Mouse (Mus musculus): Measurements from ENCODE around the gene Prss23. TPM values are rescaled to one million over a fixed set of nuclear protein-coding genes. Genes with fewer than 3 reads are reported as not detected.

Prss23 gene
- total RNA-seq, 2 experiments from 2014 or later: 19.0 to 19.3 TPM

GRCm38 (mm10) chr7:89516551-89517459 is 10.2 kb downstream of the Prss23 start:
- peak in 1 of 2 experiments; percentile 24 for DNase-seq (ENCODE audit: low spot score in 2 of 2)
- intact Hi-C loops (cut with DNase I): loop anchor here (5.0 kb wide), 1 partner anchor 115 kb away; the partner anchor contains the start of gene Me3

GRCm38 (mm10) chr7:89511921-89512514 is 15.0 kb downstream of the Prss23 start:
- DNase-seq (ENCODE audit: low spot score in 2 of 2): no peak
- intact Hi-C loops (cut with DNase I): no loop called here

GRCm38 (mm10) chr7:89508672-89509071 is 18.3 kb downstream of the Prss23 start:
- intact Hi-C loops (cut with DNase I): no loop called here
- no peak for DNase-seq (ENCODE audit: low spot score in 2 of 2)

- peak; percentile 73 for DNase-seq (ENCODE audit: low spot score in 2 of 2)
- intact Hi-C loops (cut with DNase I): loop anchor here (2.0 kb wide), 1 partner anchor 343 kb away; no protein-coding TSS in a partner anchor
Observed at GRCm38 (mm10) chr7:89499516-89500307, 27.3 kb downstream of the Prss23 start.

GRCm38 (mm10) chr7:89483769-89484568 is 43.0 kb downstream of the Prss23 start:
- intact Hi-C loops (cut with DNase I): no loop called here
- no peak for DNase-seq (ENCODE audit: low spot score in 2 of 2)

GRCm38 (mm10) chr7:89481723-89482122 is 45.3 kb downstream of the Prss23 start:
- no peak for DNase-seq (ENCODE audit: low spot score in 2 of 2)

GRCm38 (mm10) chr7:89478490-89478889 is 48.5 kb downstream of the Prss23 start:
- intact Hi-C loops (cut with DNase I): loop anchor here (5.0 kb wide), 1 partner anchor 429 kb away; no protein-coding TSS in a partner anchor
- no peak for DNase-seq (ENCODE audit: low spot score in 2 of 2)

More at GRCm38 (mm10) chr7:89481723-89482122, 45.3 kb downstream of the Prss23 start:
- intact Hi-C loops (cut with DNase I): no loop called here

GRCm38 (mm10) chr7:89477294-89477999 is 49.5 kb downstream of the Prss23 start:
- DNase-seq (ENCODE audit: low spot score in 2 of 2): peak in 1 of 2 experiments; percentile 29
- intact Hi-C loops (cut with DNase I): loop anchor here (5.0 kb wide), 1 partner anchor 430 kb away; no protein-coding TSS in a partner anchor

- DNase-seq (ENCODE audit: low spot score in 2 of 2): no peak
Observed at GRCm38 (mm10) chr7:89473442-89473841, 53.5 kb downstream of the Prss23 start.

GRCm38 (mm10) chr7:89463775-89464592 is 63.0 kb downstream of the Prss23 start:
- DNase-seq (ENCODE audit: low spot score in 2 of 2): no peak
- intact Hi-C loops (cut with DNase I): no loop called here

More at GRCm38 (mm10) chr7:89473442-89473841, 53.5 kb downstream of the Prss23 start:
- intact Hi-C loops (cut with DNase I): loop anchor here (2.0 kb wide), 1 partner anchor 35 kb away; no protein-coding TSS in a partner anchor

GRCm38 (mm10) chr7:89463246-89463645 is 63.7 kb downstream of the Prss23 start:
- no peak for DNase-seq (ENCODE audit: low spot score in 2 of 2)
- intact Hi-C loops (cut with DNase I): no loop called here

- intact Hi-C loops (cut with DNase I): no loop called here
- DNase-seq (ENCODE audit: low spot score in 2 of 2): no peak
Observed at GRCm38 (mm10) chr7:89462646-89463207, 64.3 kb downstream of the Prss23 start.

- intact Hi-C loops (cut with DNase I): no loop called here
- no peak for DNase-seq (ENCODE audit: low spot score in 2 of 2)
Observed at GRCm38 (mm10) chr7:89461351-89461750, 65.6 kb downstream of the Prss23 start.

GRCm38 (mm10) chr7:89460911-89461310 is 66.1 kb downstream of the Prss23 start:
- intact Hi-C loops (cut with DNase I): no loop called here
- no peak for DNase-seq (ENCODE audit: low spot score in 2 of 2)

GRCm38 (mm10) chr7:89459691-89460090 is 67.3 kb downstream of the Prss23 start:
- no peak for DNase-seq (ENCODE audit: low spot score in 2 of 2)
- intact Hi-C loops (cut with DNase I): no loop called here
